Mouse (Mus musculus): Measurements from ENCODE around the gene Loxl3.

The Loxl3 gene

GRCm38 (mm10) chr6:83053136-83053960 lies 19.4 kb downstream of the Loxl3 start:
- peak; percentile 67 for DNase-seq (ENCODE audit: low spot score)

- DNase-seq (ENCODE audit: low spot score) = peak; percentile 98
Measured at GRCm38 (mm10) chr6:83054074-83054851, 20.3 kb downstream of the Loxl3 start, which contains the start of gene Aup1. TSS of gene Aup1 (plus strand) at chr6:83054521.

- no peak for DNase-seq (ENCODE audit: low spot score)
Measured at GRCm38 (mm10) chr6:83054871-83055431, 21.0 kb downstream of the Loxl3 start, which contains the start of gene Htra2. TSS of gene Htra2 (minus strand) at chr6:83055273.

- DNase-seq (ENCODE audit: low spot score) = peak; percentile 72
Measured at GRCm38 (mm10) chr6:83057790-83058189, 23.8 kb downstream of the Loxl3 start, which contains the start of gene Dqx1. TSS of gene Dqx1 (plus strand) at chr6:83057844.

GRCm38 (mm10) chr6:83058725-83059124 lies 24.8 kb downstream of the Loxl3 start:
- DNase-seq (ENCODE audit: low spot score) = no peak

- no peak for DNase-seq (ENCODE audit: low spot score)
Measured at GRCm38 (mm10) chr6:83065995-83066394, 32.0 kb downstream of the Loxl3 start.

GRCm38 (mm10) chr6:83066441-83066840 lies 32.5 kb downstream of the Loxl3 start:
- DNase-seq (ENCODE audit: low spot score) = no peak

- DNase-seq (ENCODE audit: low spot score) = no peak
Measured at GRCm38 (mm10) chr6:83068221-83068620, 34.2 kb downstream of the Loxl3 start.

GRCm38 (mm10) chr6:83068706-83069487 lies 34.9 kb downstream of the Loxl3 start:
- no peak for DNase-seq (ENCODE audit: low spot score)

GRCm38 (mm10) chr6:83069488-83070246 lies 35.7 kb downstream of the Loxl3 start:
- DNase-seq (ENCODE audit: low spot score) = no peak

- no peak for DNase-seq (ENCODE audit: low spot score)
Measured at GRCm38 (mm10) chr6:83070247-83070310, 36.1 kb downstream of the Loxl3 start, which contains the start of gene Tlx2. TSS of gene Tlx2 (minus strand) at chr6:83070293.

GRCm38 (mm10) chr6:83070311-83071219 lies 36.6 kb downstream of the Loxl3 start:
- DNase-seq (ENCODE audit: low spot score) = peak; percentile 51

GRCm38 (mm10) chr6:83071220-83071619 lies 37.2 kb downstream of the Loxl3 start:
- DNase-seq (ENCODE audit: low spot score) = no peak

- DNase-seq (ENCODE audit: low spot score) = no peak
Measured at GRCm38 (mm10) chr6:83074979-83075378, 41.0 kb downstream of the Loxl3 start.

- peak; percentile 74 for DNase-seq (ENCODE audit: low spot score)
Measured at GRCm38 (mm10) chr6:83077630-83078323, 43.8 kb downstream of the Loxl3 start, which contains the start of gene Pcgf1. TSS of gene Pcgf1 (plus strand) at chr6:83077869.

- DNase-seq (ENCODE audit: low spot score) = peak; percentile 98
Measured at GRCm38 (mm10) chr6:83078324-83078858, 44.4 kb downstream of the Loxl3 start.

- no peak for DNase-seq (ENCODE audit: low spot score)
Measured at GRCm38 (mm10) chr6:83080210-83080609, 46.2 kb downstream of the Loxl3 start.

- no peak for DNase-seq (ENCODE audit: low spot score)
Measured at GRCm38 (mm10) chr6:83083497-83083896, 49.5 kb downstream of the Loxl3 start.

- no peak for DNase-seq (ENCODE audit: low spot score)
Measured at GRCm38 (mm10) chr6:83084477-83084876, 50.5 kb downstream of the Loxl3 start.

Data from MN1 (cell line).